Mouse (Mus musculus) gastrocnemius, adult 18-20 months (tissue): ENCODE data around the gene Cd4. TPM values are rescaled to one million over a fixed set of nuclear protein-coding genes. Genes with fewer than 3 reads are reported as not detected.

ENCODE experiments used
- DNase-seq: peaks from one replicate; pipeline ENCODE4 v3.0.0; 2021; ENCODE audit warnings: low spot score
- total RNA-seq, 2 experiments: library from RNA; stranded (reverse); gene quantifications; 2 replicates each; pipeline ENCODE4 v1.2.3; 2021

Gene Cd4
- total RNA-seq, 2 experiments from 2014 or later = 0.38 to 0.41 TPM

DNA sequence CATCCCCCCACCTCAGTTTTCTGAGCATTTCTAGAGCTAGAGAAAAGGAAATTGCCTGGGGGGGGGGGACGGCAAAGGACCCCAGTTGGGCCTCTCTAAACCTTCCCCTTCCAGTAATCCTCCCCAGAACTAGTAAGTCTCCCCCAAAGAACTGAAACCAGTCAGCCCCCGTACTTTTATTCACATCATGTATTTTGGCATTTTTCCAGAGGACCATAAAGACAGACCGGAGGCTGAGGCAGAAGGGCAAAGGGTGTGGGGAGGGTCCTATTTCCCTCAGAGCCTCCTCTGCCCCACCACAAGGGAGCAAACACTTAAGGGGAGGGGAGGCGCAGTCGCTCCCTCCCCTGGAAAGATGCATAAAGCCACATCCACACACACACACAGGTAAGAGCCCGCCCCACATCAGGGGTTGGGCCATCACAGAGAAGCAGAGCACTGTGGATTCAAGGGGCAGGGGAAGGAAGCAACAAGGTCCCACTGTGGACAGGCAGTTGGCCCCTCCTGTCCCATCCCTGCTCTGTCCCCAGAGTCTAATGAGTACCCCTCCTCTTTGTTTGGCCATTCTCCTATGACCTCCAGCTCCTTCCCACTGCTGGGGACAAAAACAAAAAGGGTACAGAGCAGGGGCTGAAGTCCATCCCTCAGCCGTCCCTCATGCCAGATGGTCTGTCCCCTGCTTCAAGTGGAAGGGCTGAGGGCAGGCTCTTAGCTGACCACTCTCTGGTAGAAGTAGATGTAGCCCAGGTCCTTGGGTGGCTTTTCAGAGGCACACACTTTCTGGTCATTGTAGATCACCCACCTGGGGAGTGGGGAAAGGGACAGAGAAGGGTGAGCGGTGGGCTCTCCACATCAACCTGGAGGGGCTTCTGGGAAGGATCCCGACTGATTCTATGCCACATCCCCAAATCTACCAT, 72.9 kb downstream of the Cd4 start:
- no peak for DNase-seq

Other genes starting within 250 kb of the Cd4 start
- gene Lpcat3, start 225.2 kb downstream of the Cd4 start, total RNA-seq = 10 to 100 TPM; 14.4 to 17.8 TPM
- gene Emg1, start 176.0 kb downstream of the Cd4 start, total RNA-seq = 10 to 100 TPM; 58.4 to 60.4 TPM
- 100 to 1,000 TPM; 134 to 155 TPM for gene Phb2, start 175.9 kb downstream of the Cd4 start, total RNA-seq
- gene Ptpn6, start 149.5 kb downstream of the Cd4 start, total RNA-seq = 1 to 10 TPM in 1 of 2 experiments, under 1 TPM in 1; 0.90 to 1.1 TPM
- gene Grcc10, start 146.8 kb downstream of the Cd4 start, total RNA-seq = 100 to 1,000 TPM; 162 TPM
- gene Gm45234, start 132.2 kb downstream of the Cd4 start, total RNA-seq = not detected
- gene Atn1, start 131.7 kb downstream of the Cd4 start, total RNA-seq = 10 to 100 TPM; 44.0 to 56.4 TPM
- gene Eno2, start 118.5 kb downstream of the Cd4 start, total RNA-seq = 1 to 10 TPM in 1 of 2 experiments, under 1 TPM in 1; 0.87 to 1.2 TPM
- under 1 TPM in 1 of 2 experiments, not detected in 1; 0.31 TPM for gene Lrrc23, start 108.5 kb downstream of the Cd4 start, total RNA-seq
- gene Spsb2, start 79.6 kb downstream of the Cd4 start, total RNA-seq = 1 to 10 TPM; 2.2 to 5.3 TPM
- gene Tpi1, start 73.9 kb downstream of the Cd4 start, total RNA-seq = 1,000 to 10,000 TPM; 2,056 to 2,236 TPM
- 10 to 100 TPM; 39.9 to 50.1 TPM for gene Usp5, start 58.7 kb downstream of the Cd4 start, total RNA-seq
- gene Cdca3, start 58.7 kb downstream of the Cd4 start, total RNA-seq = under 1 TPM; 0.25 to 0.55 TPM
- gene Gnb3, start 47.9 kb downstream of the Cd4 start, total RNA-seq = under 1 TPM; 0.57 to 0.71 TPM
- 1 to 10 TPM; 3.5 to 4.9 TPM for gene P3h3, start 30.5 kb downstream of the Cd4 start, total RNA-seq
- under 1 TPM; 0.09 to 0.21 TPM for gene Gpr162, start 24.2 kb downstream of the Cd4 start, total RNA-seq
- under 1 TPM in 1 of 2 experiments, not detected in 1; 0.12 TPM for gene Lag3, start 23.5 kb upstream of the Cd4 start, total RNA-seq
- 100 to 1,000 TPM in 1 of 2 experiments, 10 to 100 TPM in 1; 64.3 to 105 TPM for gene Ptms, start 31.9 kb upstream of the Cd4 start, total RNA-seq
- 100 to 1,000 TPM; 196 to 205 TPM for gene Mlf2, start 43.2 kb upstream of the Cd4 start, total RNA-seq
- 100 to 1,000 TPM; 109 to 121 TPM for gene Cops7a, start 77.3 kb upstream of the Cd4 start, total RNA-seq
- under 1 TPM; 0.75 to 0.93 TPM for gene Pianp, start 108.5 kb upstream of the Cd4 start, total RNA-seq
- gene Zfp384, start 120.9 kb upstream of the Cd4 start, total RNA-seq = 10 to 100 TPM; 22.4 to 24.0 TPM
- 10 to 100 TPM; 22.0 to 23.2 TPM for gene Ing4, start 151.5 kb upstream of the Cd4 start, total RNA-seq
- gene Acrbp, start 161.5 kb upstream of the Cd4 start, total RNA-seq = 1 to 10 TPM; 2.0 to 2.4 TPM
- not detected for gene Lpar5, start 179.7 kb upstream of the Cd4 start, total RNA-seq
- gene Chd4, start 207.8 kb upstream of the Cd4 start, total RNA-seq = 10 to 100 TPM; 64.1 to 70.6 TPM
- gene Nop2, start 243.7 kb upstream of the Cd4 start, total RNA-seq = 10 to 100 TPM; 16.3 to 17.7 TPM